Mouse (Mus musculus): ENCODE measurements around the gene Smim20.
A peak's percentile ranks its signal among the peaks of the same experiment; 100 is the strongest.

Gene Smim20

DNA sequence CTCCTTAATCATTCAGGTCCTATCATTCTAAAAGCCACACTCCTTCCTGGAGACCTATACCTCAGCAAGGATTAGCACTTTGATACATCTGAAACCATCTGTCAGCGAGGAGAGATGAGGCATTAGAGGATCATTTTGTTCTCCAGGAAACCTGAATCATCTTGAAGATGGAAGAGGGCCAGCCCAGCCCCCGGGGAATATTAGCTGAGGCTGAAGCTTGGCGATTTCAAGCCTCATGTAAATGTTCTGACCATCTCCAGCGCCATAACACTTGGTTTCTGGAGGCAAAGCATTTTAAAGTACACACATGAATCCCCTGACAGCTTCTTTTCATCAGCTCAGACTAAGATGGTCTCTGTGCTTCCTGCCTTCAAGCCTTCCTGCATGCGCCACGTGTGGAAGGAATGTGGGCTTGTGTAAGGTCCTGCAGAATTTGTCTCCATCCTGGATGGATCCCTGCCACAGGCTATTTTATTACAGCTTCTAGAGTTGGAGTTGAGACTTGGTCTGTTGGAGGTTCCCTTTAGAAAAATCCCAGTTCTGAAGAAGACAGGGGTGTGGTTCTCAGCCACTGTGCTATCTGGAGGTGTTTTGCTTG is 1.3 kb downstream of the Smim20 start:
- DNase-seq = peak; percentile 24 to 53

DNA sequence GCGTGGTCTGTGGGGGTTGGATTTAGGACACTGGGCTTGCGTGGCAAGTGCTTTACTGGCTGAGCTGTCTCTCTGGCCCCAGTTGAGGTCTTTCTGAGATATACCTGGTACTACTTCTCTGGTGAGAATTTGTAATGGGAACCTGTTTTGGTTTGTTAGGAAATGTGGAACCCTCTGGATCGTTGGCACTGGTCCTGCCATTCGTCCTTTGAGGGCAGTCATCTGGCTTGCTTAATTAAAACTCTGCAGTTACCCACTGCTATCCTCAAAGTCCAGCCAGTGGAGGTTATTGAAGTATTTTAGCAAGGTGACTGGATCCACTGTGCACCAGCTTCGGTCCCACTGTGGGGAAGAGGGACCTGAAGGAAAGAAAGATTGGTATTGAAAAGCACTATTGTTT is 2.9 kb downstream of the Smim20 start:
- peak; percentile 38 to 54 for DNase-seq

DNA sequence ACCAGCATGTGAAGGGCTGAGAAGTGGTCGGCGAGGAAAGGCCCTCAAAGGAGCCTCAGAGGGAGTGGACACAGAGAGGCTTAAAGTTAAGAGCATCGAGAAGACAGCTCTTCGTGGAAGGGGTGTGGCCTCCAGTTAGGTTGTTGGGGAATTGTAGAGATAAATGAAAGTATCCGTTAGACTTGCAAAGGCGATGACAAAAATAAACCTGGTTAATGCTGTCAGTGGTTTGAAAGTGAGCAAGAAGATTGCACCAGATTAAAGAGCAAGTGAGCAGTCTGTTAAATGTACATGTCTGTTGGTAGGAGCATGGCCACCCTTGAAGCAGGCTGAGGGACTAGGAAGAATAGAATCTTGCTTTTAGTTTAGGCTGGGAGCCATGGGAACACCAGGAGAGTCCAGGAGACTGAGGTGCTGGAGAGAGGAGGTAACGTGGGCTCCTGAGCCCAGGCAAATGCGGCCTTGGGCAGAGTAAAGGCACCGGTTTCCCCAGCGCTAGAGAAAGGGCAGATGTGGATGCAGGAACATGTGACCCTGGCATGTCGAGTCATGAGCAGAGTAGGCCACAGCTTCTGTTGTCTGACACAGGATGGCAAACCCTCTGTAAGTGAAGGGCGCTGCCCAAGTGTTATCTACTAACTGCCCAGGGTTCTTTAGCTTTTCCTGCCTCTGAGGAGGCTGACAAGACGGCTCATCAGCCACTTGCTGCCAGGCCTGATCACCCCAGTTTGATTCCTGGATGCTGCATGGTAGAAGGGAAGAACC is 4.2 kb downstream of the Smim20 start:
- no peak for DNase-seq

DNA sequence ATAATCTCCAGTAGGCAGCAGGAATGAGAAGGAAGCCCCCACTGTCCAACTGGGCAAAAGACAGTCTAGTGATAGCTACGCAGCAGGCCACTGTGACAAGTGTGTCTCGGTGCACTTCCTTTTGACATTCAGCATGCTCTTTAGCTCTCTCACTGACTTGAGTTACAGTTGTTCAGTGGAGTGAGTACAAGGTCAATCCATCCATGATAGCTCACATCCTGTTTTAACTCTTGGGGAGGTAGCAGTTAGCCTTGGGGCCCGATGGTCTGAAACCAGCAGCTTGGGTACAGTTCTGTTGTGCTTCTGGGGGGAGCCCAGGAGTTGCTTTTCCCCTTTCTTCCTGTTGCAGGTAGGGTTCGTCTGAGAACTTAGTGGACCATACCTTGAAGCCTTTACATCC is 5.7 kb downstream of the Smim20 start:
- DNase-seq = no peak

DNA sequence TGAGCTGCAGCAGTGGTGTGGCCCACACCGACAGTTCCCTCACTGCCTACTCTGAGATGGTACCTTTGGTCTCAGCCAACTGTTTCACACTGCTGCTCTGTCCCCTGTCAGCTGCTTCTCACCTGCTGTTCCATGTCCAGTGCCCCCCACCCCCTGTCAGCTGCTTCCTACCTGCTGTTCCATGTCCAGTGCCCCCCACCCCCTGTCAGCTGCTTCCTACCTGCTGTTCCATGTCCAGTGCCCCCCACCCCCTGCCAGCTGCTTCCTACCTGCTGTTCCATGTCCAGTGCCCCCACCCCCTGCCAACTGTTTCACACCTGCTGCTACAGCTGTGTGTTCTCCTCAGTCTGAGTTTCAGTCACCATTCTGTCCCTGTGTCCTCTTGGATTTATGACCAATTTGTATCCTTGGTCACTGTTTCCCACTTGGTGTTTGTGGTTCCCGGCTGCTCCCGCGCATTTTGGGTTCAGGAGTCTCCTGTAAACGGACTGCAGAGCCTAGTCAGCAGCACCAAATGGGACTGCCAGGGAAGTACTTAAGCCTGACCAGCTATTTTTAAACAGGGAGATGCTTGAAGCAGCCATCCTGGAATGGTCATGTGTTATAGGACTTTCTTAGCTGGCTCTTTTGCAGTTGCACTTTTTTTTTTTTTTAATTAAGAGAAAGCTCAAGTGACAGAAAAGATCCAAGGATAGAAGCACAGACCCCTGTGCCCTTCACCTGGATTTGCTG is 7.0 kb downstream of the Smim20 start:
- DNase-seq = no peak

DNA sequence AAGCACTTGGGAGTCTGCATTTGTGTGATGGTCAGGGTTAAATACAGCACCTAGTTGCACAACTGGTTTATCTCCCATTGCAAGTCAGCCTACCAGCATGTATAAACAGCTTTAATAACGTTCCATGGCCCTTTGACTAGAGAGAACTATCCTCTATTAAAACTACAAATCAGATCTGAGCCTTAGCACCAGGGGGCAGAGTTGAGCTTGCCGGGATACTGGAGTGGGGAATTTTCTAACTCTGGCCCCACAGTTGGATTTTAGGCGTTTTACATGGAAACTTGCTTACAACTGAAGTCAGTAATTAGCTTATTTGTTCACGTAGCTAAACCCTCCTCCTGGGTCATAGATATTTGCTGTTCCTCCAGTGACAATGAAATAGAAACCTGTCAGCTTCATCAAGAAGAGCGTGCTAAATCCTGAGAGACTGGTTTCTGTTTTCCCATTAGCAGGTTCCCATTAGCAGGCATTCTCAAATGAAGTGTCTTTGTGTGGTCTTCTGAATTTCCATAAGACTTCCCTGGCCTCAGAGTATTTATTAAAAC is 8.0 kb downstream of the Smim20 start:
- DNase-seq = peak in 1 of 2 experiments; percentile 67

DNA sequence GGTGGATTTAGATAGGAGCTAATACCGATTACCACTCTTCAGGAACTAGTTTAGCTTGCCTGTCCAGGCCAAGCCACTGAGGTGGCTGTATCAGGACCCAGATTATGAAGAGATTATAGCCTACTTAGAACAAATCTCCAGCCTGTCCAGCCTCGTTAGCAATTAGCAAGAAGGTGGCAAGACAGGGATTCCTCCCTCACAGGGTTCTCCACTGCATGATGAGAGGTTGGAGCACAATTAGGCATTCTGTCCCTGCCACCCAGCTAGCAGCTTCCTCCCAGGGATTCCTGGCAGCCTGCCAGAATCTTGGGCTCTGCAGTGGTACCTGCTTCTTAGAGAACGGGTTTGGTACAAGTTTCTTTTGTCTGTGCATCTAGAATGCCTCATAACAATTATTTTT is 8.5 kb downstream of the Smim20 start:
- DNase-seq = peak in 1 of 2 experiments; percentile 56

DNA sequence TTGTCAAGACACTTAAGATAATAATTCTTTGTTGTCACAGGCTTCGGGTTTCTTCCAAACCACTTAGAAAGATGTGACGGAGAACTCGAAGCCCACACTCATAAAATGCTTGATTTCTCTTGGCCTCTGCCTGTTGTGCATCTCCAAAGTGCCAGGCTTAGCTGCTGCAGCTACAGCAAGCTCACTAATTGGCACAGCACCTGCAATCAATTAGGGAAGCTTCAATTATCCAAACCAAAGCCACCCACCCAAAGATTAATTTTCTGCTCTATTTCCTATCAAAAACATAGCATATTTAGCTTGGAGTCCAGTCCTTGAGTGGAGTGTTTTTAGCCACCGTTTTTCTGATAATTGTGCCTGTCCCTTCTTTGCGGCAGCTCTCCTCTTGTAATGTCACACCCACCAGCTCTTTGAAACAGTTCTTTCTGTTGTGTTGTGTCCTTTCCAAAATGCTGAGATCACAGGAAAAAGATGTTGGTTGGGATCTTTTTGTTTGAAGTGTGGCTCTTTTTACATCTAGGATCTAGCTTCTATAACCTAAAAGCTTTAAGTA is 9.7 kb downstream of the Smim20 start:
- no peak for DNase-seq

DNA sequence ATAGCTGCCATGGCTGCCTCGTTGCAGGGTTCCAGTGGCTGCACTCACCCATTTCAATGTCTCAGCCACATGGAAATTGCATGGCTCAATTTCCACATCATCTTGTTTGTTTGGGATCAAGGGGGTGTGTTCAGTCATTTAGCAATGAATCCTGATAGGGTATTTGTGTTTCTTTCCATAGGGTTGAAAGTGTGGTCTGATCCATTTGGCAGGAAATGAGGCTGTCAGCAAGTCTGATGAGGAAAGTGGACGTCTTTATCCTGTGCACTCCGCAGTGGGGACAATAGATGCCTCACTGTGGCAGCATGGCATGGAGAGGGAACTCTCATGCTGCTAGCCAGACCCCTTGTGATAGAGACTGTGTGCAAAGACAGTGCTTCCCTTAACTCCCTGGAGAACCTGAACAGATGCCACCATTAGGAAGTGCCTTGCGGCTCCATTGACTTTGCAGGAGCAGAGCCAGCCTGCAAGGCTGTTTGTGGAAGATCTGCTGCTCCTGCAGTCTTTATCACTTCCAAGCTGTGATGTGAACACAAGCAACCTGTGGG is 10.9 kb downstream of the Smim20 start:
- no peak for DNase-seq

DNA sequence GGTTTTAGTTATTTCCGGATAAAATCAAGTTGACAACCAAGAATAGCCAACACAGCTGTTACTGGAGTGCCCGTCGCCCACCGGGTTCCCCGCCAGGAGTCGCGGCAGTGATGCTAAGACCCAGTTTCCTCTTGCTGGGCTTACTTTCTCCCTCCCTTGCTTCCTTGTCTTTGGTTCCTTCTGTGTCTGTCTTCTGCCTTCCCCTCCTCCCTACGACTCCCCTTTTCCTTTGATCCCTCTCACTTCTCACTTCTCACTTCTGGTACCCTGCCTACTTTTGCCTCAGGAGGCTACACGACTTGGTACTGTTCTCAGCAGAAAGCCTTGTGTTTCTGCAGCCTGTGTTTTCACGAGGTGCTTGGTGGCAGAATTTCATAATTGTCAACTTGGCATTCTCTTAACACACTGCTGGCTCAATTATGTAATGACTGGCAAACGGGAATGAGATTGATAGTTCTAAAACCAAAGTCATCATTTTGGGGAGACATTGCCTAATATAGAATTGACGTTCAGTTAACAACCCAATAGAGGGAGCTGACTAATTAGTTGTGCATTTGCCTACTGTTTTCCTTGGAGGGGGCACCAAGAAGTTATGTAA is 12.4 kb downstream of the Smim20 start:
- no peak for DNase-seq

DNA sequence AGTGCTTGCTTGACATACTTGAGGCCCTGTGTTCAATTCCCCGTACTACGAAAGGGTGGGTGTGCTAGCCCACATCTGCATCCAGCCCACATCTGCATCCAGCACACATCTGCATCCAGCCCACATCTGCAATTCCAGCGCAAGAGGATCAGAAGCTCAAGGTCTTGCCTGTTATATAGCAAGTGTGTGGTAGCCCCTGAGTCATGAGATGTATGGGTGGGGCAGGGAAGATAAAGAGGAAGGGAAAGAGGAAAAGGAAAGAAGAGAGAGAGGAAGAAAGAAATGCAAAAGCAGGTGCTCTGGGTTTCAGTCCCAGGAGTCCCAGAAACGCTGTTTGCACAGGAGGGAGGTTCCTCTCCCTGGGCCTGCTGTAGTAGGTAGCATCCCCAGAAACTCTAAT is 15.6 kb downstream of the Smim20 start:
- DNase-seq = no peak

DNA sequence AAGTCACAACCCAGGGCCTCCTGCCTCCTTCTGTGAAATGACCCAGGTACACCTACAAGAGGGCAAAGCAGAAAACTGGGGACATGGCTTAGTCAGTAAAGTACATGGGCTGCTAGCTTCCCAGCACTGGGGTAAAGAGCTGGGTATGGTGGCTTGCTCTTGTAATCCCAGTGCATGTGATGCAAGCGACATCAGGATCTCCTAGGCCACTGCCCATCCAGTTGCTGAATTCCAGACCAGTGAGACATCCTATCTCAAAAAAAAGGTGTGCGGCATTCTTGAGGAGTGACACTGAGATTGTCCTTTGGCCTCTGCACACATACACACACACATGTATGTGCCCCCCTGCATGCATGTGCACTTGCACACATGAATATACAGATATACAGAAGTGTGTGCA is 19.5 kb downstream of the Smim20 start:
- DNase-seq = no peak

DNA sequence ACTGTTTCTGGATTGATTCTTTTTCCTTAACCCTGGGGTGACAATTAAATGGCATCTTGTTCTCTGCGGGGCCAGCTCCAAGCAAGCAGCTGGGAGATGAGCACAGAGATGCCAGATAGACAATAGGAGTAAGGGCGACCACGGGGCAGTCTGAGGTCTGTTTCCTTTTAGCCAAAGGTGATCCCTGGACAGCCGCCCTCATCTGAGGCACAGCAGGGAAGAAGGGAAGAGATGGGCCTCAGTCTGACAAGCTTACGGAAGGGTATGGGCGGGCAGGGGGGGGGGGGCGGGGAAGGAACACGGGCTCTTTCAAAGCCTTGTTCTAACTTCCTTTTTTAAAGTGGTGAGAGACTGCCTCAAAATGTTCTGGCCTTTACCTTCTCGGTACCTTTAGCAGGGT is 22.6 kb downstream of the Smim20 start:
- no peak for DNase-seq

DNA sequence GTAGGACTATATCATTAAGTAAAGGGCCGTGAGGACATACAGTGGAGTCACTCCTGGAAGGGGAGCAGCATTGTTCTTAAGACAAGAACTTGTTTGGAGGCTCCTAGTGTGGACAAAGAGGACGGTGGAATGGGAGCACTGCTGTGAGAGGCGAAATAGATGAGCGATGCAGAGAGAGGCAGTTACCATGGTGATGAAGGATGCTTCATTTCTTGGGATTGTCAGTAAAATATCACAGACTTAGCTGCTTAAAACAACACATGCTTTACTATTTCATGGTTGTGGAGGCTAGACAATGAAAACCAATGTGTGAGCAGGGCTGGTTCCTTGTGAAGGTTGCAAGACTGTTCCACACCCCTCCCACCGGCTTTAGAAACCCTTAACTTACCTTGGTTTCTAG is 27.7 kb downstream of the Smim20 start:
- no peak for DNase-seq

DNA sequence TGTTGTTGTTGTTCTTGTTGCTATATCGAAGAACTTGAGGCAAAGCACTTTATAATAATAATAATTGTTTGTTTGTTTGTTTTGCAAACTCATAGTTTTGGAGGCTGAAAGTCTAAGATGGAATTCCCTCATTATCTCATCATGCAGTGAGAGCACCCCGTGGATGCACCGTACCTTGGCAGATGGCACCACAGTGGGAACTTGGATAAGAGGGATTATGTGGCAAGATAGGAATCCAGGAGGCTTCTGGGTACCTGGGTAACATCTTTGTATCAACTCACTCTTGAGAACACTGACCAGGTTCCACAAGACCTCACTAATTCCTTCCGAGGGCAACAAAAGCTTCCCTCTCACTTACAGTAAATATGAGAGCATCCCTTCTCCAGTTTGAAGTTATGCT is 30.1 kb downstream of the Smim20 start:
- DNase-seq = no peak

DNA sequence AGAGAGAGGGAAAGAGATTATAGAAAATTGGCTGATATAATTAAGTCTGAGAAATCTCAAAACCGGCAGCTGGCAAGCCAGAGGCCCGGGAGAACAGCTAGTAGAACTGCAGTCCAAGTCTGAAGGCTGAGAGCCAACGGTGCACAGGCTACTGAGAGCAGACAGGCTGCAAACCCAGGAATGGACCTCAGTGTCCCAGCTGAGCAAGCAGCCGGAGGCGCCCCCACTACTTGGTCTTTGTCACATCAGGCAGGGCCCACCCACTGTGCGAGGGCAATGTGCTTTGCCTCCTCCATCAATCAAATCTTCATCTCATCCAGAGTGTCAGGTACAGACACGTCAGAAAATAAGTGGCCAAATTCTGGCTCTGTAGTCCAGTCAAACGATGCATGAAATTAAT is 34.6 kb downstream of the Smim20 start:
- no peak for DNase-seq

DNA sequence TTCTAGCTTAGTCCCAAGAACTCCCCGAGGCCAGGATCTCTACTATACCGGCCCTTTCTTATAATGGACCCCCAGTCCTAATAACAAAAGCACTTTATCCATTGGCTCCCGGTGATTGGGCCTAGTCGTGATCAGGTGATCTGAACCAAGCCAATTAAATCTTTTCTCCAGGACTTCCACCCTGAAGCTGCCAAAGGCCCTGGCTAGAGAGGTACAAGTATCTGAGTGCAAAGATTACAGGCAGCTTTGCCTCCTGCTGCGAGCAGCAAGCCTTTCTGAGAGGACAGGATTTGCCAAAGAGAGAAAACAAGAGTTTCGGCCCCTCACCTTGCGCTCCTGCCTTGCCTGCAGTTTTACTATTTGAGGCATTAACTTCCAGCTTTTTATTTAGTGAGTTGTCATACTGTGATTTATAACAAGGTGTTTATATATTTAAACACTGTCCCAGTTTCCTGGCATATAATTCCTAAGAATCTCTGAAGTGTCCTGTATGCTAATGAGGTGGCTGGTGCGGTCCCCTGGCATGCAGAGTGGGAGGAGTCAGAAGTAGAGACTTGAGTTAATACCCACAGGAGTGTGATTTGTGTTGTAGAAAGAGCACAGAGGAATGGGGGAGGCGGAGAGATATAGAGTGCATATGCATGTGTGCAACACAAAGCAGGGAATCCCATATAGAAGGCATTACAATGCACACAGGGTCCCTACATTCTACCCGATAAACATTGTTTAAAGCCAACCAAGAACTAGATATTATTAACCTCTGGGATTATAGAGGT is 36.2 kb downstream of the Smim20 start:
- DNase-seq = peak; percentile 32 to 70

DNA sequence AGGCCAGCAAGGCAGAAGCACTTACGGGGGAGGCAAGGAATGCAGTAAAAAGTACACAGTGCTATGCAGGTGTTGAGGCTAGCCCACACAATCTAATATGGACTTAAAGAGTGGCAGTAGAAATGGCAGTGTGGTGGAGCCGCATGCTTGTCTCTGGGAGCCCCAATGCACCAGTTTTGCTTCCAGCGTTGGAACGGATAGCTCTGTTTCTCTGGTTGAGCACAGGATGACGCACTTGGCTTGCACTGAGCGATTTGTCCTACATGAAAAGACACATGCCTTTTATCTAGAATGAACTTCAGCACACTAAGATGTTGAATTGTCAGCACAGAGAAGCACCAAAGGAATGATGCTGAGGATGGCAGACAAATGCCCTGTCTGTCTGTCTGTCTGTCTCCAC is 37.1 kb downstream of the Smim20 start:
- DNase-seq = no peak

DNA sequence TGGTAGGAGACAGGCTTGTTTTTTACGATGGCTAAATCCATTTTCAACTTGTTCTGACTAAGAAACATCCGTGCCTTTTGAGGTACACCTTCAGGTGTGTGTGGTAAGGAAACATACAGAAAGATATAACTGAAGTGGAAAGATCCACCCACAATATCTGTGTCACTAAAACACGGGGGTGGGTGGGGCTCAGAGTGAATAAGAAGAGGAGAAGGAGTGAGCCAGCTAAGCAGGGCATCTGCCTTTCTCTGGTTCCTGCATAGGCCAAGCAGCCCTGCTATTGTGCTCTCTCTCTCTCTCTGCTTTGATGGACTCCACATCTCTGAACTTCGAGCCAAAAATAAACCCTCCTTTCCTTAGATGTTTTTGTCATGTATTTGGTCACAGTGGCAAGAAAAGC is 38.1 kb downstream of the Smim20 start:
- no peak for DNase-seq

DNA sequence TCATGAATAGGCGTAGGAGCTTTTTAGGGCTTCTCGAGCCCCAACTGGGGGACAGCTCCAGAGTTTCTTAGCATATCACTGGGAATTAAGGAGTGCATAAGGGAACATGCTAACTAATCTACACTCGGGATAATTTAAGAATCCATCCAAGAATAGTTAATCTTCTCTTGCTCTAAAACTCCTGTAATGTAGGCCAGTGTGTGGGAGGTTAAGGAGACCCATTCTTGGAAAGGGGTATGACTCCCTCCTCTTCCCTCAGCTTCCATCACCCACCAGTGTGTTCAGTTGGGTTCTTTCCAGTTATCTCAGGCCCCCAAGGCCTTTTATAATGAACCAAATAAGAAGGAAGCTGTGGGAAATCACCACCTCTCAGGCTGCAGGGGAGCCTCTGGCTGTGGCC is 40.0 kb downstream of the Smim20 start:
- DNase-seq = no peak

DNA sequence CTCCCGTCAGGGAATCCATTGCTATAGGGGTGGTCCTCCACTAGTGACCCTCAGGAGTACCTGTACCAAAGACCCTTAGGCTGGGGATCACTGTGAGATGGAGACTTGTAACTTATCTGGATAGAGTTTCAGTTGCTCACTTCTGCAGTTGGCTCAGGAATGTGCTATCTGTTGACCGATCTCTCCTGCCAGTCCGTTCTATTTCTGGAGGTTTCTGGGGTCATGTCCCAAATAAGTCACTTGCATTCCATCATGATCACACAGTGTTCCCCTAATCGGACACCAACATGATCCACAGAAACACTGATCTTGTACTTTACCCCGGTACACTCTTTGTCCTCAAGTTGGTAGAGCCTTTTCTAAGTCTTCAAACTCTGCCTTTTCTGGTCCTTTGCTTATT is 40.6 kb downstream of the Smim20 start:
- no peak for DNase-seq

Data from kidney, postnatal 25 days (tissue).